Mouse (Mus musculus): ENCODE measurements around the gene Cdh23.

The Cdh23 gene

GRCm38 (mm10) chr10:60304854-60305628 is 391.2 kb downstream of the Cdh23 start:
- peak; percentile 67 for DNase-seq

DNA sequence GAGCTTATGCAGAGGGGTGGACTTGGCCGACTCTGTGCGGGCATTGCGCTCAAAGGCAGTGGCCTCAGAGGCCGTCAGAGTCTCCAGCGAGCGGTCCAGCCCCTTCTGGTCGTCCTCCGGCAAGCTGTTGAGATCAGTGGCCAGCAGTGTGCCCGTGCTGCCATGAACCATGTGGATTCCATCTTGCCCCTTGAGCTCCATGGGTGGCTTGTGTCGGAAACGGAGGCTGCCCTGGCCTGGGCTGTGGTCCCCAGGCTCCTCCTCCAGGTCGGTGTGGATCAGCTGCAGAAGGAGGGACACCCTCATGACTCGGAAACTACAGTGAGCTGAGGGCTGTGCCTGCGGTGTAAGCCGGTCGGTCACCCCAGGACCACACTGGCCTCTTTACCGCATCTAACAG is 392.9 kb downstream of the Cdh23 start:
- no peak for DNase-seq

GRCm38 (mm10) chr10:60299636-60300035 is 396.7 kb downstream of the Cdh23 start:
- no peak for DNase-seq

DNA sequence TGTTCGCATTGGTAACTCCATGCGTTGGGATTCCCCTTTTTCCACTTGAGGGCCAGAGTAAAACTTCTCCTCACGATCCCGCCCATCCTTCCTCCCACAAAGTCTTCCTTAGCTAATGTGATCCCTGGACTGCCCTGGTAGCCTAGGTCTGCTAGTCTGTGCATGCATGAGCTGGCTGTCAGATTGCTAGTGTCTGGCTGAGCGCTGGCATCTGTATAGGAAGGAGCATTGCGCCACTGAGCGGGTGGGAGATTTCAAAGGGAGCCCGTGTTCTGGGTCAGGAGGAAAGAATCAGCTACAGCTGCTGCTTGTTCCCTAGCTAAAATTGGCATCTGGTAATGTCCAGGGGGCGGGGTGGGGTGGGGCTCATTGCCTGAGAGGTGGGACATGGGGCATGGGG is 400.3 kb downstream of the Cdh23 start:
- no peak for DNase-seq

- DNase-seq = no peak
These were observed 400.9 kb downstream of the Cdh23 start for GRCm38 (mm10) chr10:60295356-60295755.

DNA sequence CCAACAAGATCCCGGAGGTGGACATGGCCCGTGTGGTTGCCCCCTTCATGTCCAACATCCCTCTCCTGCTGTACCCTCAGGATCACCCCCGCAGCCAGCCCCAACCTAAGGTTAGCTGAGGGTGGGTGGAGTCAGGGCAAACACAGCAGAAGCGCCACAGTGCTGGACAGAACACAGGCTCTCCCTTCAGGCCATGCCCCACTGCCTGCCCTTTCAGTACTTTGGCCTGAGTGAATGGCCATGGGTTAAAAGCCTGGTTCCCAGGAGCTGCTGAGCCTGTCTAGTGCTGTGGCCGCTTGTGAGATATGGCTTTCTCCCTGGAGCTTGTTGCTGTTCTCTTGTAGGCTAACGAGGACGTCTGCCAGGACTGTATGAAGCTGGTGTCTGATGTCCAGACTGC is 401.7 kb downstream of the Cdh23 start:
- no peak for DNase-seq

DNA sequence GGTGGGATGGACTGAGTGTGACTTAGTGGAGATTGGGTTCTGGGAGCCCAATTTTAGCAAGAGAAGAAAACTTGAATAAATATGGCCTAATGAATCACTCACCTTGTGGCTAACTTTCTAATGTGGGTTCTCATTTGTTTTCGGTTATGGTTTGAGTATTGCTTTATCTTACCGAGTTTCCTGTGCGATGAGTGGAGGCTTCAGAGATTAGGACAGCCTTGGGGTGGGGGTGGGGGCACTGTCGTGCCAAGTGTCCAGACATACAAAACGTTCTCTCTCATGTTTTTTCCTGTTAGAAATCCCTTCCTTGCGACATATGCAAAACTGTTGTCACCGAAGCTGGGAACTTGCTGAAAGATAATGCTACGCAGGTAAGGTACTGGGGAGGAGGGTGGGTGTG is 404.1 kb downstream of the Cdh23 start:
- DNase-seq = no peak

DNA sequence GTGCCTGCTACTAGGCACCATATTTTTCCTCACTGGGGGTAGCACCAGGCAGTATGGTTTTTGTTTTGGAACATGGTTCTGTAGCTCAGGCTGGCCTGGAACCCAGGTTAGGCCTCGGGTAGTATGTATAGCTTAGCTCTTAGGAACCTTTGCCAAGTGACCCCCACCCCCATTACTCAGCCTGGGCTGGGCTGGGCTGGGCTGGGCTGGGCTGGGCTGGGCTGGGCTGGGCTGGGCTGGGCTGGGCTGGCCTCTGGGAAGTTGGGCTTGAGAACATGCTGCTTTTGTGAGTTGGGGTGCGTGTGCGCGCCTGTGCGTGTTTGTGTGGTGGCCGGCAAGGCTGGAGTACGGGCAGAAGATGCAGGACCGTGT is 405.6 kb downstream of the Cdh23 start:
- no peak for DNase-seq

DNA sequence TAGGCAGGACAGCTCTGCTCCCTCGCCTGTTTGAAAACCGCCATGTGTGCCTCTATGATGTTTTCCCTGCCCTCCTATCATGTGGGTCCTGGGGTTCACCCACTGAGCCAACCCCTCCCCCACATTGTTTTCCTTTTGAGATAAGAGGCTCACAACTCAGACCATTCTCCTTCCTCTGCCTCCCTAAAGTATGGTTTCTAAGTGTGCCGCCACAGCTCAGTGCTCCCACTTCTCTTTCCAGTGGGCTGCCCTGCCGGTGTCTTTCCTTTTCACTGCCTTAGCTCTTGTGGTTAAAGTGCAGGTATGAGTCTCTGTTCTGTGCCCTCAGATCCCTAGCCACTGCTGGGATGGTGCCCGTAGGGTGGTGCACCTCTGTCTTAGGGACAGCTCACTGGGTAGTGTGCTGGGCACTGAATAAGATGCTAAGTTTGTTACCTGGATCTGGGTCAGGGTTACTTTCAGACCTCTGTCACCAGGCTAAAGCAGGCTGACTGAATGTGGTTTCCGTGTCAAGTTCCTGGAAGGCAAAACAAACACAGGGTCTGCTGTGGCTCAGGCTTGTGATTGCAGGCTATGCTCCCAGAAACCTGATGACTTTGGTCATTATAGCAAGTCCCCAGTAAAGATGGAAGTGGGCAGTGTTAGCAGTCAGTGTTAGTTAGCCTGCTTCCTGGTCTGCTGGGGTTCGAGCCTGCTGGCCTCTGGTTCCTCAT is 406.1 kb downstream of the Cdh23 start:
- DNase-seq = no peak

- no peak for DNase-seq
These were observed 407.1 kb downstream of the Cdh23 start for GRCm38 (mm10) chr10:60289216-60289615.

GRCm38 (mm10) chr10:60287726-60288125 is 408.6 kb downstream of the Cdh23 start:
- DNase-seq = no peak

- DNase-seq = no peak
These were observed 409.1 kb downstream of the Cdh23 start for GRCm38 (mm10) chr10:60287161-60287560.

GRCm38 (mm10) chr10:60286546-60286945 is 409.7 kb downstream of the Cdh23 start:
- no peak for DNase-seq

DNA sequence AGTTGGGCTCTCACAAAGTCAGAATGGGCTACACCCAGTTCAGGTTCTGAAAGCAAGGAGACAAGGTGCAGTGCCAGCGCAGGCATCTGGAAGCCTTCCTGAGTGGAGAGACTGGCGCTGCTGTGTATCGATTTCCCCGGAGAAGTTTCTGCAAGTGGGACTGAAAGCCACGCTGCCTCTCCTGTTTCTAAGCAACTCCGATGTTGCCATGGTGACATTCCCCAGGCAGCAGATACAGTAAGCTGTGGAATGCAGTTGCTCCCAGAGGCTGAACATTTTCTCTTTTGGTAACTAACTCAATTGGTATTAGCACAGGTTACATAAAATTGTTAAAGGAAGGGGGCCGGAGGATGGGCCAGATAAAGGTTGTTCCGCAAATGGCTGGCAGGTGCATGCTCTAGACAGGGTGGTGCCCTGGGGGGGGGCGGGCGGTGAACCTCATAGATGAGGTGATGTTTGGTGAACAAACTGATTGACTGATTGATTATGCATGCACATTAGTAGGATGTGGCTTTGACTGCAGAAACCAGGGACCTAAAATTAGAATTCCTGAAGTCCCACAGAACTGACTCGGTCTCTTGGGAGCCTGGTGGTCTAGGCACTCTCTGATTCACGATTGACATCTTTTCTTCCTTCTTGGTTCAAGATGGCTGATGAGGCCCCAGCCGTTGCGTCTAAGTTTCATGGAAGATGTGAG is 410.5 kb downstream of the Cdh23 start:
- DNase-seq = peak; percentile 53

DNA sequence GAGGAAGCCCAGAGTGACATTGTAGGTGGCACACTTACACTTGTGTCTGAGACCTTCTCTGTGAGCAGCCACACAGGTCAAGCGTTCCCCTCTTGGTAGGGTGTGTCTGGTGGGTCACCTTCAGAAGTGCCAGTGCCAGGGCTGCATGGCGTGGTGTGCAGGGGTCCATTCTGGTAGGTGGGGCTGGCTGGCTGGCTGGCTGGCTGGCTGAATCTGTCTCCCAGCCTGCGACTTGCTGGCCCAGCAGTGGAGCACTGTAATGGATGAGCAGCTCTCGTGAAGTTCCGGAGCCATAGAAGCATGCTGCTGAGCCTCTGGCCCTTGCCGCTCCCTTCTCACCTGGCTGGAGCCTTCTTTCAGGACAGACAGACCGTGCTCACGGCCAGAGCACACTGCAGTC is 411.1 kb downstream of the Cdh23 start:
- no peak for DNase-seq

GRCm38 (mm10) chr10:60284676-60285111 is 411.6 kb downstream of the Cdh23 start:
- no peak for DNase-seq

DNA sequence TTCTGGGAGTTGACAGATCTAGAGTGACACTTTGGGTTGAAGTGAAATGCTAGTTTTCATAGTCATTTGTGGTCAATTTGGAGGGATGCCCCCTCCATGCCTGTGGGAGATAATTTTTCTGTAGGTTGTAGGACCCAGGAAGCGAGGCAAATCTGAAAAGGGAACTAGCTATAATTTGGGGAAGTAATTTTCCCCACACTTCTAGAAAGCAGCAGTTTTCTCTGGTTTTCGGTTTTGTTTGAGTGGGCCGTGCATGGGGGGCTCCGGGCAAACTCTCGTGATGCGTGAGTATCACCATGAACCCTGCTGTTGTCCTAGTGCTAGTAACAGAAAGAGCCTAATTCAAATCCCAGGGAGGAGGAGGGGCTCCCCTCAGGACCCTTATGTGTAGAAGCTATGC is 412.0 kb downstream of the Cdh23 start:
- DNase-seq = no peak

DNA sequence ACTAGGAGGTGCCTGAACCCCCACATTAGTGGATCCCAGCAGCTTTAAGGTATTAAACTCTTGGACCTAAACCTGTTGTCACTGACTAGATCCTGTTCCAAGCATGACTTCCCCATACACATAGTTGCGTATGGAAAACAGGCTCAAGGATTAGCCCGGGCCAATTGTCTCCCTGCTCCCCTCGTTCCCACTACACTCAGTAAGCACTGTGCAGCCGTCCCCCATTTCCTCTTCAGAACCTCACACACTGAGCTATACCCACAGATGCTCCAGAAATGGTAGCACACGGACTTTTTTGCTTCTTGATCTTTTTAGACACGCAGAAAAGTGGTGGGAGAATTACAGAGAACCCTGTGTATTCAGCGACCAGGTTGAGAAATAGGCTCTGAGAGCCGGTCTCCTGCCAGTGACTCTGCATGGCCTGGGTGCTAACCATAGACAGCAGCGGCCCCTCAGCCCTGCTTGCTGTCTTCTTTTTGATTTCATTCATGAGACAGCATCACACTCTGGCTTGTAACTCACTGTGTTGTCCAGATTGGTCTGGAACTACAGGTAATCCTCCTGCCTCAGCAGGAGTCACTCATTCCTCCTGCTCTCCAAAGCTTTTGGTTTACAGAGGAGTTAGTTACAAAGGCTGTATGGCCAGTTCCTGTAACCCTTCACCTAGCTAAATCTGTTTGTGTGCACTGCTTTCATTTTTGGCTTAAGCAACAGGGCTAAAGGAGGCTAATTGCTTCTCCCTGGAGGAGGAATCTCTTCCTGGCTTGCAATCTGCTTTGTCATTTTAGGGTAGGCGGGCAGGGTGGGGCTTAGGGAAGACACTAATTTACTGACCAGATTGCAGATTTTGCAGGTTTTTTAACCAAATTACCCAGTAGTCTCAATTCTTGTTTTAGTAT is 413.9 kb downstream of the Cdh23 start:
- DNase-seq = no peak

- DNase-seq = no peak
These were observed 414.7 kb downstream of the Cdh23 start for GRCm38 (mm10) chr10:60281571-60282050.

DNA sequence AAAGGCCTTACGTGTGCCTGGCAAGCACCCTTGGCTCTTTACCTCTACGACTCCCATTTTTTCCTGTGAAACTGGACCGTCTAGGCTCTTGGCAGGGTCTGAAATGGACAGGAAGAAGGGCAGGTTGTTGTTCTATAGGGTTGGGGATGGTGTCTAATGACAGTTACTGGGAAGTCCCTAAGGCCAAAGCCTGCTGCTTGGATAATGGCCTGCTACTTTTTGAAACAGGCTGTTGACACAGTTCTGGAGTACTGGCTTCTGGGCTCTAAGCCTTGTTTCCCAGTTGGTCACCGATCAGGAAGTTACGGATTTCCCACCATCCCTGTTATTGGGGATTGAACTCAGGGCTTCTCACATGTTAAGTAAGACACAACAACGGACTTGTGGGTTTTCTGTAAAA is 415.9 kb downstream of the Cdh23 start:
- no peak for DNase-seq

DNA sequence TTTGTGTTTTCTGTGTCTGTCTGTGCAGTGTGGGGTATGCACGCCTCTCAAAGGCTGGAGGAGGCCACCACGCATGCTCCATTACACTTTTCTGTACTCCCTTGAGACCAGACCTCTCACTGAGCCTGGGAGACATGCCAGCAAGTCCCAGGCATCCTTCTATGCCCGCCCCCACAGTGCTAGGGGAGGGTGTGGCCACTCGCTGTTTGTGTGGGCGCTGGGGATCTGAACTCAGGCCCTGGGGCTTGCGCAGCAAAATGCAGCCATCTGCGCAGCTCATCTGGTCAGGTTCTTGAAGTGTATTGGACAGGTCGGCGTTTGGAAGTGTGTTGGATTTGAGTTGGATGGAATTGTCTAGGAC is 416.4 kb downstream of the Cdh23 start:
- peak; percentile 62 for DNase-seq

- DNase-seq = peak; percentile 53
These were observed 416.9 kb downstream of the Cdh23 start for GRCm38 (mm10) chr10:60279290-60279940.
